Mouse (Mus musculus): ENCODE measurements around the gene Spata33. TPM values are rescaled to one million over a fixed set of nuclear protein-coding genes. Genes with fewer than 3 reads are reported as not detected.

Gene Spata33
- polyA plus RNA-seq, 1 experiment from 2014 or later, result 5.9 TPM

DNA sequence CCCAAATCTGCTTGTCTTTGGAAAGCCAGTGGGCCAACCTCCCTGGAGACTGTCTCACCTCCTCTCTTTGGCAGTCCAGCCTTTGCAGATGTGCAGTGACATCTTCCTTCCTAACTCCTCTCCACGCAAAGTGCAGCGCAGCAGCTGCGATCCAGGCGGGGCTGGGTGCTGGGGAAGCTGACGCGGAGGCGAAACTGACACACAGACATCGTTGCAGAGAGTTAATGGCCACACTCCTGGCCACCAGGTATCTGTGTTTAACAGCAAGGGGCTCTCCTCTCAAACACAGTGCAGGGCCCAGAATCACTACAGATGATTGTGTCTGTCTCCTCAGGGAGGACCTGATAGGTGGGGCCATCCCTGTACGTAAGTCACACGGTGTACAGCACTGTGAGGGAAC is 58.5 kb downstream of the Spata33 start:
- Histone ChIP-seq H3K9me3 (ENCODE audit: control insufficient read depth, low read length) (no peaks in the 10 kb centered on the region), H3K4me1 (replicated peaks; ENCODE audit: control insufficient read depth, insufficient read depth, low read length) (no peaks in the 10 kb centered on the region), H3K27ac (ENCODE audit: low read depth, low read length) (no peak overlapping the region), H3K4me3 (ENCODE audit: low read depth, low read length) (no peak overlapping the region), H3K4me2 (ENCODE audit: low read depth, low read length, severe bottlenecking) (no peak overlapping the region), H3K36me3 (ENCODE audit: control insufficient read depth, insufficient read depth, low read length) (no peaks in the 10 kb centered on the region; the same call in 1 of the 2 replicates), H3K9ac (ENCODE audit: low read length) (no peak overlapping the region), H3K27me3 (ENCODE audit: control insufficient read depth, insufficient read depth, low read length) (no peaks in the 10 kb centered on the region)
- ATAC-seq (replicated peaks; ENCODE audit: low FRiP score) (no peak), DNase-seq (ENCODE audit: low spot score) (no peak)
- WGBS, result 90% methylated on average over 10 of the region's 10 CpGs

Other genes with a start within 250 kb of the Spata33 start
- gene Ankrd11, start 170.6 kb upstream of the Spata33 start, polyA plus RNA-seq (2014; fragmentation: Nextera tagmentation; extraction: Ambion mirVana), result 94.4 and 95.0 TPM in 2 replicates
- 43.5 and 52.6 TPM in 2 replicates for gene Spg7, start 149.9 kb upstream of the Spata33 start, polyA plus RNA-seq (2014; fragmentation: Nextera tagmentation; extraction: Ambion mirVana)
- gene Rpl13, start 110.5 kb upstream of the Spata33 start, polyA plus RNA-seq (2014; fragmentation: Nextera tagmentation; extraction: Ambion mirVana), result 1,219 and 1,311 TPM in 2 replicates
- gene Cpne7, start 95.5 kb upstream of the Spata33 start, polyA plus RNA-seq (2014; fragmentation: Nextera tagmentation; extraction: Ambion mirVana), result 0.19 TPM in 1 of 2 replicates, not detected in the other
- gene Sult5a1, start 54.5 kb upstream of the Spata33 start, polyA plus RNA-seq (2014; fragmentation: Nextera tagmentation; extraction: Ambion mirVana), result 2.9 and 4.3 TPM in 2 replicates
- gene Dpep1, start 26.6 kb upstream of the Spata33 start, polyA plus RNA-seq (2014; fragmentation: Nextera tagmentation; extraction: Ambion mirVana), result 0.81 and 1.5 TPM in 2 replicates
- gene Chmp1a, start 69 bp upstream of the Spata33 start, polyA plus RNA-seq (2014; fragmentation: Nextera tagmentation; extraction: Ambion mirVana), result 117 and 126 TPM in 2 replicates
- gene Cdk10, start 12.0 kb downstream of the Spata33 start, polyA plus RNA-seq (2014; fragmentation: Nextera tagmentation; extraction: Ambion mirVana), result 36.0 and 36.6 TPM in 2 replicates
- 1.8 and 2.0 TPM in 2 replicates for gene Spata2l, start 23.4 kb downstream of the Spata33 start, polyA plus RNA-seq (2014; fragmentation: Nextera tagmentation; extraction: Ambion mirVana)
- 25.1 and 26.5 TPM in 2 replicates for gene Zfp276, start 41.4 kb downstream of the Spata33 start, polyA plus RNA-seq (2014; fragmentation: Nextera tagmentation; extraction: Ambion mirVana)
- gene Vps9d1, start 41.5 kb downstream of the Spata33 start, polyA plus RNA-seq (2014; fragmentation: Nextera tagmentation; extraction: Ambion mirVana), result 27.3 and 29.6 TPM in 2 replicates
- gene Fanca, start 105.7 kb downstream of the Spata33 start, polyA plus RNA-seq (2014; fragmentation: Nextera tagmentation; extraction: Ambion mirVana), result 46.5 and 48.6 TPM in 2 replicates
- 12.4 and 13.4 TPM in 2 replicates for gene Spire2, start 119.9 kb downstream of the Spata33 start, polyA plus RNA-seq (2014; fragmentation: Nextera tagmentation; extraction: Ambion mirVana)
- gene Tcf25, start 160.9 kb downstream of the Spata33 start, polyA plus RNA-seq (2014; fragmentation: Nextera tagmentation; extraction: Ambion mirVana), result 166 and 186 TPM in 2 replicates
- 0.16 and 0.31 TPM in 2 replicates for gene Mc1r, start 194.3 kb downstream of the Spata33 start, polyA plus RNA-seq (2014; fragmentation: Nextera tagmentation; extraction: Ambion mirVana)
- 556 and 641 TPM in 2 replicates for gene Tubb3, start 198.6 kb downstream of the Spata33 start, polyA plus RNA-seq (2014; fragmentation: Nextera tagmentation; extraction: Ambion mirVana)
- 46.3 and 48.1 TPM in 2 replicates for gene Def8, start 210.7 kb downstream of the Spata33 start, polyA plus RNA-seq (2014; fragmentation: Nextera tagmentation; extraction: Ambion mirVana)

All from forebrain, embryonic 11.5 days (tissue).